Mouse (Mus musculus) thymus, postnatal 14 days (tissue): ENCODE measurements around the gene Jmjd6.

ENCODE experiments used
- DNase-seq: peaks from one replicate; pipeline ENCODE4 v3.0.0; 2021

The Jmjd6 gene

DNA sequence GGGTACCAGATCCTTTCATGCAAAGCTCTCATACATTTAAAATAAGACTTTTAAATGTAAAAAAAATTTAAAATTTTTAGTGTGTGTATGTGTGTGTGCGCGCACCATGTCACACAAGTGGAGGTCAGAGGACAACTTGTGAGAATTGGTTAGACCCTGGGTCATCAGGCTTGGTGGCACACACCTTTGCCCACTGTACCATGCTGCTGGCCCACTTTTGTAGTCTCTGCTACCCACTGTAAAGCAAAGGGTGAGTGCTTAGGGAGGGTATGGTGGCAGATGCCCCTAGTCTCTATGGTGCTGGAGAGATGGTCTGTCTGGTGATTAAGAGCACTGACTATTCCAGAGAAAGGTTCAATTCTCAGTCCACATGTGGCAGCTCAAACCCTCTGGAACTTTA is 20.0 kb downstream of the Jmjd6 start:
- no peak for DNase-seq

DNA sequence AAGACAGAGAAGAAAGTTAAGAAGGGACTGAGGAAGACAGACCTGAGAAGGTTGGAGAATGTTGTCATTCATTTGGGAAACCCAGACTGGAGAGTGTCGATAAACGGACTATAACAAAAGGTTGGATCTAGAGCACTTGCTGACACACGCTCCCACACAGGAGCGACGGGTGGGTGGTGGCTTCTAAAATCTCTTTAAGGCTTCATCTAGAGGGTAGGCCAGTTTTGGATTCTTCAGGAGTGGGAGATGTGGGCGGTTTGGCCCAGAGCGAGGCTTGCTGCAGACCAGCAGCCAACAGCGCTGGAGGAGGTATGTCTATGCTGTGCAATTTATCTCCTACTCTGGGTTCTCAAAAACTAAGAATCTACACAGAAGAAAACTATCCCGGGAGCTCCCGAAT is 20.6 kb downstream of the Jmjd6 start:
- DNase-seq, result no peak

DNA sequence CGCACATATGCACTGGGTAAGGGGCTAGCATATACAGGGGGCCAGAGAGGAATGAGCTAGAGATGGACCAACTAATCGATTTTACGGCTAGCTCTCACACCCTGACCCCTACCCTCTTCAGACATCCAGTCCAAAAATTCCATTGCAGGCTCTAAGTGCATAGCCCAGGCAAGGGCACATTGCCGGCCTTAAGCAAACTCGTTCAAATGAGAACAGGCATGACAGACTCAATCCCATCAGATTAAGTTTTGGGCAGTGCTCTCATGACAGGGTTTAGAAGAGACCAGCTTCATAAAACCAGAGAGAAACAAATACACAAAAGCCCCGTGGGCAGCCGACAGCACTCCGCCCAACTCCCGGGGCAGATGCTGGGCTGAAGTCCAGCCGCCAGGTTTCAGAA is 21.0 kb downstream of the Jmjd6 start:
- no peak for DNase-seq

DNA sequence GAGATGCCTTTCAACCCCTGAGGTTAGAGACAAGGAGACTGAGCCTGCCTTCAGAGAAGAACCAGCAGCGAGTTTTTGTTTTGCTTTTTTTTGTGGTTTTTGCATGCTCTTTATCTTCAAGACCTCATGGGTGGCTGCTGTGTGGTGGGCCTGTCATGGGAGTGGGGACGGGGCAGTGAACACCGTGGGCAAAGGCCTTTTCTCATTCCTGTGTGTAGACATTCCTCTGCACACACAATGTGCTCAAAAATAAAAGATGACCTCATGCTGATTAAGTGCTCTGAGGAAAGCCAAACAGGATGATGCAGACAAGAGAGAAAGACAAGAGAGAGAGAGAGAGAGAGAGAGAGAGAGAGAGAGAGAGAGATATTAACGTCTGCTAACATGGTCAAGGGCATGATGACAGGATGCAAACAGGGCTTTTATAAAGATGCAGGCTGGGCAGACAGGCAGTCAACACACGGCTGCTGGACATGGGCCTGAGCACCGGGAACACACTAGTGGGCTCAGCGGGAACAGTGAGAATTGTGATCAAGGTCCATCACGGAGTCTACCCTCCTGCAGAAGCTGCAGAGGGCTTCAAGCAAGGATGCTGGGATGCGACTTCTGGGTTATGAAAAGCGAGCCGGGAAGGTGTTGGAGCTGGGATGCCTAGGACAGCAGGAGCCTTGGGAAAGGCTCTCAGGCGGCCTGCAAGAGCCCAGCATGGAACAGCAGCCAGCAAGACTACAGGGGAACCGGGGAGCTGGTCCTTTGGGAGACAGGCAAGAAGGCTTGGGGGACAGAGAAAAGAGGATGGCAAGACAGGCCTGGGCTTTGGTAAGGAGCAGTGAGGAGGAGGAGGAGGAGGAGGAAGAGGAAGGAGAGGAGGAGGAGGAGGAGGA is 21.9 kb downstream of the Jmjd6 start:
- no peak for DNase-seq

DNA sequence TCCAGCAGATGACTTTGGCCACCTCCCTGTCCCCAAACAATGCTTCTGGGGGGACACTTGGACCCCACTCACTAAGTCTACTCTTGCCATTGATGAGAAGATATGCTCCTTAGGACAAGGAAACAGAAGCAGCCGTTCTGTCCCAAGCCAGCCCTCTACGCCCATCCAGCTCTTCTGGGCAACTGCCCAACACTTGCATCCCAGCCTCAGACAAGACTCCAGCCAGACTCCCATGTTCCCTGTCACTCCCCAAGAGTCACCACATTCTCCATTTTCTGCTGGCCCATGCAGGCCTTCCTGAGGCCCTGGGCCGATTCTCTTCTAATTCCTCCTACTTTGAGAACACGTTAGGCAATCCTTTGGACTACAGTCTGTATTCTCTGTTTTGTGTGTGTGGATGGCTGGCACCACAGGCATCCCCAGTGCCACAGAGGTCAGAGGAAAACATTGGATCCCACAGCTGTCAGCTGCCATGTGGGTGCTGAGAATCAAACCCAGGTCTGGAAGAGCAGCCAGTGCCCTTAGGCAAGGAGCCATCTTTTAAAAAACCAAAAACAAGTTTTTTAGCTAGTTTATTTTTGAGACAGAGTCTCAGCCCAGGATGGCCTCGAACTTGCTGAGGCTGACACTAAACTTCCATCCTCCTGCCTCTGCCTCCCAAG is 23.2 kb downstream of the Jmjd6 start:
- DNase-seq, result no peak

DNA sequence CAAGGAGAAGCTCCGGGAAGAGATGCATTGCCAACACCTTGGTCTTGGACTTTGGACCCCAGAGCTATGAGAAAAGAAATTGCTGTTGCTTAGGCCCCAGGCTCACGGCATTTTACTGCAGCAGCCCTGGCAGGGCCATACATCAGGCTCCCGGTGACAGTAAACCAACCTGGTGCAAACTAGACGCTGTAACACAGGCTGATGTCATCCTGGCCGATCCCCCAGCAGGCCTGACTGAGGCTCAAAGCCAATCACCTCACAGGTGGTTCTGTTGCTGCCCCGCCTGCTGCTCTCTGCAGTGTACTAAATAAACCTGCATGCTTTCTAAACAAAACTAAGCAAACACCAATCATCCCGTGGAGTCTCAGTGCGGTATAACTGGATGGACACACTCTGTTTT is 24.5 kb downstream of the Jmjd6 start:
- DNase-seq, result no peak

DNA sequence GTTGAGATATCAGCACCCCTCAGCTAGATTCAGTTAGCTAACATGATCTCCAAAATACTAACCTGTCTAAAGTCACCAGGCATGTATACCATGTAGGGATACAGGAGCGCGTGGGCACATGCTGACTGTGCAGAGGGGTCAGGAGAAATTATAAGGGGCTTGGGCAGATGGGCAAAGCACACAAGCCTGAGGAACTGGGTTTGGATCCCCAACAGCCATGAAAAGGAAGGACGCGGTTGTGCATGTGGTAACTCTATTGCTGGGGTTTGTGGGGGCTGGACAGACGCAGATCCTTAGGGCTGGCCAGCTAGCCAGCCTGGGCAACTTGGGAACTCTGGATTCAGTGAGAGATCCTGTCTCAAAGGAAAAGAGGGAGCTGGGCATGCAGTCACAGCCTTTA is 25.7 kb downstream of the Jmjd6 start:
- DNase-seq, result no peak

DNA sequence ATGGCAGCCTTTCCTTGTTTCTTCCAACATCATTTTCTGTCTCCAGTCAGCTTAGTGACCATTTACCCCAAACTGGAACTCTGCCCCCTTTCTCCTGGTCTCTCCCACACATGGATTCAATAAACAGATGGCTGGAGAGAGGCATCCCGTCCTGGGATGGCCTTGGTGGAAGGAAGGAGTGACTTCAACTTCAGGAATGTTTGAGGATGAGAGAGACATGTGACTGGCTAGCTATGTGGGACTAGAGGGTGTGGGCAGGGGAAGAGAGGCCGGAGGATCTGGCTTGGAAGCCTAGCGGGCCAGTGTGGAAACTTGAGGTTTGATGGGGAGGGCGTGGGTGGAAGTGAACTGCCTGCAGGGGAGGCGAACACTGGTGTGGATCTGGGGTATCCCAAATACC is 26.5 kb downstream of the Jmjd6 start:
- no peak for DNase-seq

DNA sequence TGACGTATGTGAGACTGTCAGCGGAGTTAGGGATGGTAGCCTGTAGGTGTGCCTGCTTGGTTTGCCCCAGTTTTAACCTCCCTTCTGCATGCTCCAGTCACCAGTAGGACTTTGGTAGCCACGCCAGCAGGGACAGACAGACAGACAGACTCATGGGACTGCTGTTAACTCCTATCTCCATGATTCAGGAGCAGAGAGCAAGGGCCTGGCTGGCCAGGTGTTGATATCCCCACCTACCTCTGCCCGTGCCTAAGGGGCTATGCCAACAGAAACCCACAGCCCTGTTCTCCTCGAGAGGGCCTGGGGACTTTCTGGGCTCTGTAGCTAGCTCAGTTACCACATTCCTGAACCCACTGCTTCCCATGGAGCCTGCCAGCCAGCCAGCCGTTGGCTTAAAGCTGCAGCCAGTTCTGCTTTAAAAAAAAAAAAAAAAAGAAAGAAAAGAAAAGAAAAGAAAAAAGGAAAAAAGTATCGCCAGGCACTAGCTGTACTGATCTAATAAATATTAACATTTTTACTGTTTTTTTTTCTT is 28.3 kb downstream of the Jmjd6 start:
- DNase-seq, result no peak

DNA sequence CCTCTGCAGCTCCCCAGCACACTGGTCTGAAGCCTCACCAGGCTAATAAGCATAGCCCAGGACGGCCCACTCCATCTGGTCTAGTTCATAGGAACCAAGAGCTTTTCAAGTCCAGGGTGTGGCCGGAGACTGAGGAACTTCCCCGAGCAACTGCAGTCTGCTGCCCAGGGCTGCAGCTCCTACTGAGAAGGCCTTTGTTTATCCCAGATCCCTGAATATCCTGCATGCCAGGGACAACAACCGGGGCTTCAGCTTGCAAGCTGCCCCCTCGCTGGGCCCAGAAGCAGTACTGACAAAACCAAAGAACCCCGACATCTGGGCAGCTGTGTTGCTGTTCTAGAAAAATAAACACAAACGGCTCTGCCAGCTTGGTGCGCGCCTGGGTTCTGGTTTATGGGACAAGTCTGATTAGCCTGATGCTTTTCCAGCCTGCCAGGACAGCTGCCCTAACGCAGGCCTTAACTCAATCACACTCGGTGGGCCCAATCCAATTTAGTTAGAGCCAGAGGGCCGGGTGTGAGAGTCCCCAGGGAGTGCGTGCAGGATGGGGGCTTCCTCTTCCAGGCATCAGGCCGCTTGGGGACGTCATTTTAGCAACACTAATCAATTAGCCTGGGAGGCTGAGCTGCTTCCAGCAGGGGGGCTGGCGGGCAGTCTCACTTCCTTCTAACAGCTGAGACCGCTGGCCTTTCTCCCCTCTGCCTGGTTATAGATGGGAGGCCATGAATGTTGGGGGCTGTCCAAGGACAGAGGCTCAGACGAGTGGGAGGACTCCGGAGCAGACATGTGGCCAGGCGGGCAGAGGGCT is 29.0 kb downstream of the Jmjd6 start:
- DNase-seq, result no peak

DNA sequence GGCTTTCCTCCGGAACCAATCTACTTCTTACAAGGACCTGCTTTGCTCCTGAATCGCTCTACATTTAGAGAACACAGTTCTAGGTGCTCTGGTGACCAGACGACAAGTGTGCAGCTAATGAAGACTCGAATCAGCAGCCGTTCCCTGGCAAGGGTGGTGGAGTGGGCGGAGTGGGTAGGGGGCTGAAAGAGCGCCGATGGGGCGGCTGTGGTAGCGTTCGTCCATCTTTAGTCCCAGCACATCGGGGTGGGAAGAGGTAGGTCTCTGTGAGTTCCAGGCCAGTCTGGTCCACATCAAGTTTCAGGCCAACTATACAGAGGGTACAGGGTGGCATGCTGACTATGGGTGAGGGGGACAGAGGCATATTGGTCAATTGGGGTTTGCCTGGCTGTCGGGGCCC is 29.6 kb downstream of the Jmjd6 start:
- DNase-seq, result no peak

DNA sequence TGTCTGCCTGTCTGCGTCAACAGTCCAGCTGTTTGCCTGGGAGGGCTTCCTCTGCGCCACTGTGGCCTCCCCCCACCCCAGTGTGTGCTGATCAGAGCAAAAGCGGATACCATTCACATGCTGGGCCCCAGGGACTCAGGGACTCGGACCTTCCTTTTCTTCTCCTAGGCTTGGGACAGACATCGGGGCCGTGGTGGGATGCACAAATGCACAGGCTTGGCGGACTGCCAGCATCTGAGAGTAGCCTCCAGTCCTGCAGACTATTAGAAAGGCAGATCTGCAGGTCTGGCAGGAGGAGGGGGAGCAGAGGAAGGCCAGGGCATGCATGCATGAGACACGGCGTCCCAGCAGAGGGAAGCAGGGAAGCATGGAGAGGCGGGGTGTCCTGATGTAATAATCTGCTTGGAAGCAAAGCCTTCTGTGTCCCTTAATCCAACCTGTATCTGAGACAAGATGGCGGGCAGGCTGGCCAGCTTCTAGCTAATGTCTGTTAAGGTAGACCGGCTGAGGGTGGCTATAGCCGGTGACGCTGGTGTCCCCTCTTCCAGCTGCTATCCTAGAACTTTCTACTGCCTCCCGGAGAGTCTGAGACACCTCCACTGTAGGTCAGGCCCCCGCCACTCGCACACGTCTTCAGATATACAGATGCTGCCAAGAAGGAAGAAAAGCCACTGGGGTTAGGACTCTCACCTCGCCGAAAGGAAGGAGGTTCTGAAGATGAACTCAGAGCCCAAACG is 30.3 kb downstream of the Jmjd6 start:
- DNase-seq, result no peak

DNA sequence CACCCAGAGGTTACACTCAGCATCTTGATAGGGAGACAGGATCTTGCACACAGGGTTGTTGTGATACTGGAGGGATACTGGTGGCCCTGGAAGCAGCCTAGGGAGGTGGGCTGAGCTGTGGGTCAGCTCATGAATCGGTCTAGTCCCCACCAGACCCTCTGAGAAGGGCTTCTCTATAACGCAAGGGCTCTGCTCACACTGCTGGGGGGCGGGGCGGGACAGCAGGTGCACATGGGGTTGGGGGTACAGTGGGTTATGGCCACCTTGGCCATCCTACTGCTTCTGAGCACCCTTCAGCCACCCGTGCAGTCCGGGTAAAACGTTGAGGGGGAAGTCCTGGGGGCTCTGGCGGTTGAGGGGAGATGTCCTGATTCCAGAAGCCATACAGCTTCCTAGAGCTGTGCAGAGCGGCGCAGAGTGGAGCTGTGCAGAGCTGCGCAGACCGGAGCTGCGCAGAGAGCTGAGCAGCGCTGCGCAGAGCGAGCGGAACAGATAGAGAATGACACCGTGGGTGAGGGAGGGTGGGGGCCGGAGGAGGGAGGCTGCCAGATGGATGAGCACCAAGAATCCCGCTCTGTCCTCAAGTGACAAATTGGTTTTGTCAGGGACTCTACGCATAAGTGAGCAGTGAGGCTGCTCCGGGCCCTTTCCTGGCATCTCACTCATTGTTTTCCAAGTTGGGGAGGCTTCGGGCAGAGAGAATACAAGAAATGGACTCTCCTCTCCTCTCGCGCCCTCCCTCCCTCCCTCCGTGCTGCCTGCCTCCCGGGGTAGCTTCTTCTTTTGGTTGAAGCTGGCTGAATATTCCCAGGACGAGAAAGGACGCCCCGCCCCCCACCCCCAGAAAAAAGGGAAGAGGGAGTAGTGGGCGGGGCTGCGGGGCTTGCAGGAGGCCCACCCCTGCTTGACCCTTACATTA is 32.0 kb downstream of the Jmjd6 start:
- peak; percentile 67 for DNase-seq

DNA sequence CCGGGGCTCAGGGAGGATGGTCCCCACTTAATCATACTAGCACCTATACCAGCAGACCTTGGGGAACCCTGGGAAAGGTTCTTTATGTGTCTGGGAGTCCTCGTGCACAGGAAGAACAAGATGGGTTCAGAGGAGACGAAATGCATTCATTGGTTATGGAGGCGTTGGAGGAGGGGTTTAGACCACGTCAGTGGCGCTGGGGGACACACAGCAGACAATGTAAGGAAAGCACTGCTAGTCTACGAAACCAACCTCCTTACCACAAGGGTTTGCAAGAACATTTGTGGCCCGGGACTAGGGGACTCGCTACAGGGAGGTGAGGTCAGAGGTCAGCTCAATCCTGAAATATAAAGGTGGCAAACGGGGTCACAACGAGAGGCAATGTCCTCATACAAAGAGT is 32.7 kb downstream of the Jmjd6 start:
- DNase-seq, result no peak

DNA sequence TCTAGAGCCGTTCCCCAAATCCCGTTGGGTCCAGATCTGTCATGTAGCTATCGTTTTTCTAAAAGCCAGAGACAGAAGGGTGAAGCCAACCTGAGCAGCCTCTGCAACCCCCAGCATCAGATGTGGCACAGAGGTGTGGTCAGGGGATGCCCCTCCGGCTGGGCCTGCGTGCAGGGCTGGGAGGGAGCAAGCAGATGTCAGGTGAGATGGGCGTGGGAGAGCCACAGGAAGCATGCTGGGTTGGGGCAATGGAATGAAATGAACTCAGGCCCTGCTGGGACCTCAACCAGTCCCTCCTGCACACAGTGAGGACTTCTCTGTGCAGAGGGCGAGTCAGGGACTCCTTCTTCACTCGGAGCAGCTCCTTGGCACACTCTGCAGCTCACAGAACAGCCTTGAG is 33.7 kb downstream of the Jmjd6 start:
- DNase-seq, result no peak

DNA sequence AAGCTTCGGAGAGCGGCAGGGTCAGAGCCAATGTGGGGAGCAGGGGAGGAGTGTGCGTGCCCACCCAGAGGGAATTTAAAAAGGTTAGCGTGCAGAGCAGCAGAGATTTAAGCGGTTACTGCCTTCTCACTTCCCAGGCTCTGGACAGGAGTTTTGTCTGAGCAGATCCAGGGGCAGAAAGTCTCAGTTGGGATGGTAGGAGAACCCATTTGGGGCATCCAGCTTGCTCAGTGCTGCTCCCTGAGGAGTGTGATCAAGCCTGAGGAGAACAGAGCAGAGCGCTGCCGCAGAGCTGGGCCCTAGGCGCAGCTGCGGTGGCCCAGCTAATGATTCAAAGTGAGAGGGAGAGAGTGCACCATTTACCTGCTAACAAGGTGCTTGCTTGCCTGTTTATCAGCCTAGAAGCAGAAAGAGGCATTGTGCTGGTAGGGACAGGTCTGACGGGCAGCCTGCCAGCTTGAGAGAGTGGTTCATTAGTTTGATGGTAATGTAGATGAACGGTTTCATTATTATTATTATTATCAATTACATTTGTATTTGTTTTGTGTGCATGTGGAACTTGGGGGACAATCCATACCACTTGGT is 34.3 kb downstream of the Jmjd6 start:
- no peak for DNase-seq

DNA sequence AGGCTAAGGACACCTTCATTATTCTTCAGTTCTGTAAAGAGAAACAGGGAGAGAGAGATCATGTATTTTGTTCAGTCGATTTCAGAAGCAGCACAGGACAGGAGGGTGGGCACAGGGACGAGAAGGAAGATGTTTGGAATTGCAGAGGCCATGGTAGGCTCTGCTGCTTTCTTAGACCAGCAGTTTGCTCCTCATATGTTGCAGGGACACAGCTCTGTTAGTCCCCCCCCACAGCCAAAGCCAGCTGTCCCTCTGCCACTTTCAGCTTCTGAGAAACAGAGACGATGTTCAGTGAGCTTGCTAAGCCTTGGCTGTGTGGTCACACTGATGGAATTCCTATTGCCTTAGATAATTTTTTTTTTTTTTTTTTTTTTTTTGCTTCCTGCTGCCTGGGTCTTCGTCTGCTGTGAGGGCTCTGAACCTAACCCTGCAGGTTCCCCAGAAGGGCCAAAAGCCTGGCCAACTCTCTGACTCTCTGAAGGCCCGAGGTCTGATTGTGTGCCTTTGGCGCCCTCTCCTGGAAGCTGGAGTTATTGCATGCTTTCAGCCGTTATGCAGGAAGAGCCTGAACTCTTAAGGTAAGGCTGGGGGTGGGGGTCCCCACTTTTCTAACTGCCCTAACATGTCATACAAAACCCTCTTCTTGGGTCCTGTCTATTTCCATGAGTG is 35.2 kb downstream of the Jmjd6 start:
- peak; percentile 84 for DNase-seq

DNA sequence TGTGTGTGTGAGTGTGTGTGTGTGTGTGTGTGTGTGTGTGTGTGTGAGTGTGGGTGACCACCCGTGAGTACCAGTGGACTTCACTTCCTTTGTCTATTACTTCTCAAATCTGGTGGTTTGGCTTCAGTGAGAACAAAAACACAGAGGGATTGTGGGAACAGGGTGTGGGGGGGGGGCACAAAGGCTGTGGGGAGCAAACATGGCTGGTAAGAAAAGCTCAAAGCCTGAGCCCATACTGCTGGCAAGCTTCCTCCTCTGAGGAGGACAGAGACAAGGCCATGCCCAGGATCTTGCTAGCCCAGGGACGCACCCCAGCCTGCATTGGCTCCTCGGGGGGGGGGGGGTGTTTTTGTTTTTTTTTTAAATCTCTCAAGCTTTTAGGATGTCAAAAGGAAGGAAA is 35.7 kb downstream of the Jmjd6 start:
- DNase-seq, result no peak

DNA sequence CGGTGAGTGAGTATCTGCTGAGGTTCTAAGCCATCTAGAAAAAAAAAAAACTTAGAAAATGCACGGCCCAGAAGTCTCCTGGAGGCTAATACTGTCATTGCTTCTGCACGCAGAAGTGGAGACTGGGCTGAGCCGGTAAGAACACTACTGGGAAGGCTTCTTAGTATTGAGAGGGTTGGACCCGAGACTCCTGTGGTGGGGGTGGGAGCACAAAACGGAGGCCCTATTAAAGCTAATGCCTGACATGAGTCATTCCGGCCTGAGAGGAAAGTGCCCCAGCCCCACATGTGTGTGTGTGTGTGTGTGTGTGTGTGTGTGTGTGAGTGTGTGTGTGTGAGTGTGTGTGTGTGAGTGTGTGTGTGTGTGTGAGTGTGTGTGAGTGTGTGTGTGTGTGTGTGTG is 36.1 kb downstream of the Jmjd6 start:
- no peak for DNase-seq
